Mouse (Mus musculus) cerebellum, adult 9-11 months (tissue): ENCODE measurements around the gene Zfp385c.
A peak's percentile ranks its signal among the peaks of the same experiment; 100 is the strongest.
"Not testable (repeated sequence)": the region's sequence is repeated elsewhere in the genome, so short reads cannot be mapped to it uniquely, and the experiment has no call there.

ENCODE experiments used
- DNase-seq: peaks from one replicate; pipeline ENCODE4 v3.0.0; 2022

Gene Zfp385c

DNA sequence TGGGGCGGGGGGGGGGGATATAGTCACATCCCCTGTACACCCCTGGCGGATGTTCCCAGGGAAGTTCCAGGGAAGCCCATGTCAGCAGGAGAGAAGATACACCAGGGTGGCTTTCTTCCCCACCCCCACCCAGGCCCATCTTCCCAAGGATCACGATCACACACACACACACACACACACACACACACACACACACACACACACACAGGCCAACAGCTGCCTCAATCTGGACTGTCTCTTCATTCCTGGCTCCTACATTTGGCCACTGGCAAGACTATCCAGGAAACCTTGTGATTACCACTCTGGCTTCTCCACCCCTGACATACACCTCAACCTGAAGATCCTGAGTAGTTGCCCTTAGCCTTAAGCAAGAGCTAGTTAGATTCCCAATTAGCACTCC is 6.9 kb downstream of the Zfp385c start:
- DNase-seq = no peak

DNA sequence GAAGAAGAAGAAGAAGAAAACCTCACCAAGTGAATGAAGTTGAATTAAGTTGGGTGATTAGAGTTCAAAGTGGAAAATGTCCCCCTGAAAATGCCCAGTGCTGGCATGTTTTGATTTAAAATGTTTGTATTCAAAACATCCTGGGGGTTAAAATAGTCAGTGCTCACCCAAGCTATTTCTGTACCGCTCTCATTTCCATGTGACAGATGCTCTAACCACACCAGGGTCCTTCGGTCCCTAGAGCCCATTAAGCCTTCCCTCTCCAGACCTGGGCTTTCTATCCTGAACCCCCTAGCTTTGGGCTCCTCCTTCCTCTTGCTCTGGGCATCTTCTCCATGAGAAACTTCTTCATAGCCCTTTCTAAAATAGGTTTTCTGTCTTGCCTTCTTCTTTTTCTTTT is 8.2 kb downstream of the Zfp385c start:
- DNase-seq = no peak

DNA sequence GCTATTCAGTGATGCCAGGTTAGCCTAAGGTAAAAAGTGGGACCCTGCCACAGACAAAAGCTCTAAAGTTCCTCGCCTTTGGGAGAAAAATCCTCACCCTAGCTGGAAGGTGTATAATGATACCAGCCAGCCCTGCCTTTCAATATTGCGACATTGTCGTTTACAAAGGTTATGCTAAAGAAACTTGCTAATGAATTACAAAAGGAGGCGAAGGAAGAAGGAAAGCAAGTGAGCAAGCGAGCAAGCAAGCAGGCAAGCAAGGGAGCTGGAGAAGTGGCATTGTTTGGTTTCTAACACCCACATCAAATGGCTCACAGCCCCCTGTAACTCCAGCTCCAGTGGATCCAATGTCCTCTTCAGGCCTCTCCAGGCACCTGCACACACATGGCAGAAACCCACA is 9.7 kb downstream of the Zfp385c start:
- DNase-seq = no peak

DNA sequence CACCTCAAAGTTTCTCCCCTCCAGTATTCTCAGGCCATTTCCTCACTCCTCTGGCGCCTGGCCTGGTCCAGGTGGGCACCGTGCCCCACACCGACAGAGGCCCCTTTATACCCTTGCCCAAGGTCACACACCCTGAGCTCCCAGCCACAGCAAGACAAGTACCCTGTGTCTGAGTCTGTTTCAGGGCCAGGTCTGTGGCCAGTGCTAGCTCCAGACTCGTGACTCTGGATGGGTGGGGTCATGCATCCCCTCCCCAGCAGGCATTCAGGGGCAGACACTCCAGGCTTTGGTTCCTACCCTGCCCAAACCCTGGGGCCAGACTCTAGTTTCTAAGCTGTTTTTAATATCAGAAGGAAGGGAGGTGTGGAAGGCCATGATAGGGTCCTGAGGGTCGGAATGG is 10.4 kb downstream of the Zfp385c start:
- DNase-seq = no peak

DNA sequence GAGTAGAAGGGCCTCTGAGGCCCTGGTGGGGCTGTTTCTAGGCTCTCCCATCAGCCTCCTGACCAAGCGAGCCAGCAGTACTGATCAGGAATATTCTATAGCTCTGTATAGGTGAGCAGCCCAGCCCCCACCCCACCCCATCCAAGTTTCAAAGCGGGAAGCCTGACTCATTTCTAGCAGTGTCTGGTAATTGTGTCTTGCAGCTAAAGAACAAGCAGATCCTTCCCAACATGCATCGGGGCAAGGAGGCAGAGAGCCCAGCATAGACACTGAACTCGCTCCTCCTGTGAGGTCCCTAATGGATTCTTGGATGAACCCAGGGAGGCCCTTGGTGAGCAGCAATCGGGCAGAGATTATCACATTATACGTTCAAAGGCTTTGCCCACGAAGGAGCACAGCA is 14.4 kb downstream of the Zfp385c start:
- DNase-seq = no peak

DNA sequence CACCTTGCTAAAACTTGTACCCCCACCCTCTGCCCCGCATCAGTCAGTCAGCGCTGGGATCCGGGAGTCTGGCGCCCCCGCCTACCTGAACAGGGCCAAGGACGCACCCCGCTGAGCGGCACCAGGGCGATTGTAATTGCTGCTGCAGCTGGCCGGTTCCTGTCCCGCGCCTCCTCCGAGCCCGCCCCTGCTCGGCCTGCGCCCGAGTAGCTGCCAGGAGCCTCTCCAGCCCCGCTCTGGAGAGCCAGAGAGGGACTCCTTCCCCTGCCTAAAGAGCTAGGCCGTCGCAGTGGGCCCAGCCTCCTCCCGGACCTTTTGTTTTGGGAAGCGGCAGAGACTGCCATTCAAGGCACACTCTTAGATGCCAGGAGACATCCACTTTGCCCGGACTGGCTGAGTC is 19.1 kb downstream of the Zfp385c start:
- DNase-seq = no peak

DNA sequence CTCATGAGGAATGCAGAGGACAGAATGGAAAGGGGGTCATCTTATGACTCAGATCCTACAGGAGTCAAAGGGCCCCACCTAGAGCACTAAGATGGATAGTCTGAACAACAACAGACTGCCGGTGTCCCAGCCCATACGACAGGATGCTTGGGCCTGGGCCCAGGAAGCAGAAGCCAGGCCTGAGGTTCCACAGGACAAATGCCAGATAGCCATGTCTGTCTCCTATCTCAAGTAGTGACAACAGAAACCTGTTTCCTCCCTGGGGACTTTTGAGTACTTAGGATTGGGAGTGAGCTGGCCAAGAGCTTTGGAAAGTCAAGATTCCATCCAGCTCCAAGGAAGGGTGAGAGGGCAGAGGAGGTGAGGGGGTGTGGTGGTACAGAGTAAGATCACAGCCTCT is 20.3 kb downstream of the Zfp385c start:
- no peak for DNase-seq

DNA sequence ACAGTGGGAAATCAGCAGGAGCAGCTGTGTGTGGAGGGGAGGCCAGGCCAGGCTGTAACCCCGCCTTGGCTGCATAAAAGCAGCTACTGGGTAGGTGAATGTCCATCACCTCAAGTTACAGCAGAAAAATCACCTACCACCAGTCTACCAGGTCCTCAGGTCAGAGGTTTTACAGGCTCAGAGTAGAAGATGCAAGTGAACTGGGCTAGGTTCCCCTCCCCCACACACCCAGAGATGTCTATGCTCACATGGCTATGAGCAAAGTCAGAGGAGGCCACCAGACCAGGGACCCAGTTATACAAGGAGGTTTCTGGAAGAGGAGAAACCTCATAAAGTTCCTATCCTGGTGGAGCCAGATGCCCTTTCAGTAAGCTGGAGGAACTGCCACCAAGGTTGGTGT is 21.2 kb downstream of the Zfp385c start:
- no peak for DNase-seq

DNA sequence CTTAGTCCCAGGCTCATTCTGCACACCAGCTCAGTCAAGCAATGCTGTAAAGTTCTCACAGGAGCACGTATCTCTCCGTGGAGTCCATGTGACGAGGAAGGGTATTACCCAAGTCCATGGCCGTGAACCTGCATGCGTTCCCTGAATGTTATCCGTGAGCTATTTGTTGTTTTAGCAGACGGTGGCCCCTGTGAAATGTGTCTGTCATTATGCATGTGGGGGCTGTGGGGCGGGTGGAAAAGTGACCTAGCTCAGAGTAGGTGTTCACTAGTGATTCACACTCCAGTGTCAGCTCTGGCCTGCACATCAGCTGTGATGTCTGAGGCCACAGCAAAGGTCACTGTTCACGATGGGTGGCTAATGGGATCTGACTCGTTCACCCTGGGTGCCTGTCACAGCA is 32.4 kb downstream of the Zfp385c start:
- no peak for DNase-seq

DNA sequence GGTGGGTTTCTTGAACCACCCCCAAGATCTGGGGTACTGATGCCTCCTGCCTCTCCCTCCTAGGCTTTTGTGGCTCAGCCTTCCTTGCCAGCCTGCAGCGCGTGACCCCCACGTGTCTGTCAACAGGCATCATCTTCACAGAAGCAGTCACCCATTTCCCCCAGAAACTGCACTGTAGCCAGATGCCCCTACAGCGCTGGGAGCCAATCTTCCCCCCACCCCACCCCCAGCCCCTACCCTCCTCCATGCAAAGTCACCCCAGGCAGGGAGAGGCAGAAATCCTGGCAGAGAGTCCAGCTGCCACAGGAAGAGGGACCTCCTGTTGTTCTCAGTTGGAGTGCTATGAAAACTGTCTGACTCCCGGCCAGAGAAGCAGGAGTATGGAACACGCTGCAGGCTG is 35.8 kb downstream of the Zfp385c start:
- DNase-seq = no peak

DNA sequence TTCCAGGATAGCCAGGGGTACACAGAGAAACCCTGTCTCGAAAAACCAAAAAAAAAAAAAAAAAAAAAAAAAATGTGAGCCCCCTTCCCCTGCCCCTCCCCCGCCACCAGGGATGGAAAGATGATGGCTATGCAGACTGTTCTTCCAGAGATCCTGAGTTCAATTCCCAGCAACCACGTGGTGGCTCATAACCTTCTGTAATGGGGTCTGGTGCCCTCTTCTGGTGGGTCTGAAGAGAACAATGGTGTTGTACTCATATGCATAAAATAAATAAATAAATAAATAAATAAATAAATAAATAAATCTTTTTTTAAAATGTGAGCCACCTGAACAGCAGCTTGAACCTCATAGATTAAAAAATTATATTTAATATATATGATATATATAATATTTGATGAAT is 36.7 kb downstream of the Zfp385c start:
- not testable (repeated sequence) for DNase-seq

DNA sequence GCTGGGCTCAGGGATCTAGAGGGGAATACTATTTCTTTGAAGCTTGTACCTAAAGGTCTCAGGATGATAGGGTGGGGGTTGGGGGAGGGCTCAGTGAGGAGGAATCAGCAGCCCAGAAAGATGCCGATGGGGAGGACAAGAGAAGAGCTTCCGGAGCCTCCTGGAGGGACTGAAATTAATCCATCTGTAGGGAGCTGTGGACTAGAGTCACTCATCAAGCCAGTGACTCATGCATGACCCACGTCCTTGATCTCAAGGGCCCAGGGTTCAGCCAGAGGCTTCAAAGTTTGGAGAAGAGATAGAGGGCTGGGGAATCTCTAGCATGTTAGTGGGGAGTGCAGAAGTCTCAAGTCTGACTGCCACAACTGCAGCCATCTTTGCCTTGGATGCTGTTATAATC is 40.5 kb downstream of the Zfp385c start:
- DNase-seq = no peak

DNA sequence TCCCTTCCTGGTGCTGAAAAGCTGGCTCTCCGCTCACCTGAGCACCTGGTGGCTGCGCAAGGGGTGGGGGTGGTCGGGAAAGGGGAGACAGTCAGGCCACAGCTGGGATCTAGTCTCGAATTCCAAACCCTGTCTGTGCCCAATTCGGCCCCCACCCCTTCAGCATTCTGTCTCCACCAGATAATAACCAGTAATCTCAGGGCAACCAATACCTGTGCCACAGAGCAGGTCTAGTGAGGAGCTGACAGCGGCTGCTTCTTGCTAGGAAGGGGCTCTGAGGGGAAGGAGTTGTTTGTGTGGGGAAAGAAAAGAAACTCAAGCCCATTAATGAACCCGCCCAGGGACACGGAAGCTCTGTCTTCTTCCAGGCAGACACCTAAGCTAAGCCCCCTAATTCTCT is 41.0 kb downstream of the Zfp385c start:
- DNase-seq = no peak

DNA sequence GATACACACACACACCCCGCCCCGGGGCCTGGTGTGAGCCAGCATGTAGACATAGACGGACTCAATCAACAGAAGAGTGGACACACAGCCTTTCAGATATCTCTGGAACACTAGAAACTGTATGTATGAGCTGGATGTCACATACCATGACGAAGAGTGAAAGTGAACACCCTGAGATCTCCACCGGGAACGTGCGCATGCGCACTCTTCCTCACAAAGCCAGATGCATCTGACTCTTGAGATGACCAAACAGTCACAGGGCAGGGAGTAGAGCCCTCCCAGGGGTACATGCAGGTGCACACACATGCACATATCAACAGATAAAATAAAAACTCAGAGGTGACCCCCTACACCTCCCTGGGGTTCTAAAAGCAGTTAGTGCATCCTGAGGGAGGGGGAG is 43.9 kb downstream of the Zfp385c start:
- no peak for DNase-seq

DNA sequence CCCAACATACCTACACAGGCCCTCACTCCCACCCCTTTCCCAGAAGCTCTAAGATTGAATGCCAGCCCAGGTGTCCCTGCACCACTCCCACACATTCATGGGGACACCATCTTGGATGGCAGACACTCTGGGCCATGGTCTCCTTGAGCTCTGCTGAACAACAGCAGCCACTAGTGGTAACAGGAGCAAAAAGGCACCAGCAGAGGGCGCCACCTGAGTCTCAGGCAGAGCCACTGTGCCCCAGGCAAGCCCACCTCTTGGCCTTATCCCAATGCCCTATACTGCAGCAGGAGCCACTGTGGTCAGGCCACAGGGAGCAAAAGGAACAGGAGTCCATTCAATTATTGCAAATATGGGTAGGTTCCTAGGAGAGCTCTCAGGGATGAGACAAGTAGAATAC is 46.0 kb downstream of the Zfp385c start:
- no peak for DNase-seq

DNA sequence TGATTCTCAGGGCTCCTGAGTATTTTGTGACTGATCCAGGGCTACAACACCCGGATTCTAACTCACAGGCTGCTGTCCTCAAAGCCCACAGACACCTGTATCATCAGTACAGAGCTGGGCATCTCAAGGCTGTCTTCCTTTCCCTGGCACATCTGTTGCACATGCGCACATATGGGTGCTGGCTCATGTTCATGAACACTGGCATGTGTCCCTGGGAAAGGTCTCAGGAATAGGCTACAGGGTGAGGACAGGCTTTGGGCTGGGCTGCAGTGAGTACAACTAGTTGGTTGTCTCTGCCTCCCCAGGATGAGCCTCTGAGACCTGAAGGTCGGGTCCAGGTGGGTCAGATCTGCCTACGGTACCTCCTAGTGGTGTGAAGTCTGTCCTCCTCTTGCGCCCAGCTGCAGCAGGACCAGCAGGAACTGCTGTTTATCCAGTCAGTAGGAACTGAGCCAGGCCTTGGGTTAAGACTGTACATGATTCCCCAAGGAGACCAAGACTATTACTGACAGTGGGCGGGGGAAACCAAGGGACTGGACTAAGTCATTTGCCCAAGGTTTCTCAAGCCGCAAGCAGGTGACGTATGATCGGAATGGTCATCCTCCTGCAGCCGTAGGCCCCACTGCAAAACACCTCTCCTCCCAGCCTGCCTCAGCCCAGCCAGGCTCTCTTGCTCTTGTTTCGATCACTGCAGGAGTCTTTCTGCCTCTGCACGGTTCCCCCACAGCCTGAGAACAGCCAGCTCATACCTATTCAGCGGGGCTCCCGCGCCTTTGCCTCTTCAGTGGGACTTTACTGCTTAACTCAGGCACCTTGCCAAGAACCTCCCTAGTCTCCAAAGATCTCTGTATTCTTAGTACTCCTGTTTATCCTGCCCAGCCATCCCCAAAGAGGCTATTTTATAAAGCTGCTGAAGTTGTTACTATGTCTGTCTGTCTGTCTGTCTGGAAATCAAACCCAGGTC is 48.4 kb downstream of the Zfp385c start:
- DNase-seq = no peak

DNA sequence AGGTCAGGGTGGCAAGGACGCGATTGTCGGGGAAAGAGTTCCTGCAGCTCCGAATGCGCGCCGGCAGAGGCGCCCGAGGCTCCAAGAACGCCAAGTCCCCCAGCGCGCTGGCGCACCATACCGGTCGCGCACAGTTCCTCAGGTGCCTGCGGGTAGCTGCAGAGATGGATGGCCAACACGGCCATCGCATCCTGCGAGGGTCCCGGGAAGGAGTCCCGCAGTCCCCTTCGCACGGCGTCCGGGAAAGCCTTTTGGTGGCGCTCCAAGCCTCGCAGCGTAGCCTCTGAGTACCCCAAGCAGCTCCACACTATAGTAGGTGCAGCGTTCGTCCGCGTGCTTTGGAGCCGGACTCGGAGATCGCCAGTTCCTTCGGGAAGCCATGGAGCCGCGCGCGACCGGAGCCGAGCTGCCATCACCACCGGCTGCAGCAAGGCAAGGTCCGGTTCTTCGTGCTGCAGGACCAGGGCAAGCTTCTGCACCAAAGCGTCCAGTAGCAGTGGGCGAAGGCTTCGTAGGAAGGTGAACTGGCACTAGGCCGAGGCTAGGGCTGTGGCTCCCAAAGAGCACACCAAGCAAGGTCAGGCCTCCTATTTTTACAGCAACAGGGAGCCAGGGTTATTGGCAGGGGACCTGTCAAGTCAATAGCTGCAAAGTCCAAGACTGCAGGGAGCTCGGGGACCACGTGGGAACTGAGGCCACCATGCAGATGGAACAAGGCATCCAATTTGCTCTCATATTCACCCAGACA is 51.9 kb downstream of the Zfp385c start:
- peak; percentile 57 for DNase-seq

DNA sequence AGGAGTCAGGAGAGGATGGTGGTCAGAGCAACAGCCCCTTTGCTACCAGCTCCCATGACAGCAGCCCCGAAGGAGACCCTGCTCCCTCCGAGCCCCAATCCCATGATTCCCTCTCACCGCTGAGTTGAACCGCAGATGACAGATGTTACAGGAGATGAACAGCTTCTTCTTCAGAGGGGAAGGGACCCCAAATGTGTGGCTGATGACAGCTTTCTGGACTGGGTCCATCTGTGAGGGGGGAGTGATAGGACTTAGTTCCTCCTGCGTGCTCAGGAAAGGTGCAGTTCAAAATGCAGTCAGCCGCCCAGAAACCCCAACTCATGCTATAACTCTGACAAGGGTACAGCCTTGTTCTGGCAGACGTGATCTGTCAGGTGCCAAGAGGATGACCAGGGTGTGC is 57.7 kb downstream of the Zfp385c start:
- no peak for DNase-seq

DNA sequence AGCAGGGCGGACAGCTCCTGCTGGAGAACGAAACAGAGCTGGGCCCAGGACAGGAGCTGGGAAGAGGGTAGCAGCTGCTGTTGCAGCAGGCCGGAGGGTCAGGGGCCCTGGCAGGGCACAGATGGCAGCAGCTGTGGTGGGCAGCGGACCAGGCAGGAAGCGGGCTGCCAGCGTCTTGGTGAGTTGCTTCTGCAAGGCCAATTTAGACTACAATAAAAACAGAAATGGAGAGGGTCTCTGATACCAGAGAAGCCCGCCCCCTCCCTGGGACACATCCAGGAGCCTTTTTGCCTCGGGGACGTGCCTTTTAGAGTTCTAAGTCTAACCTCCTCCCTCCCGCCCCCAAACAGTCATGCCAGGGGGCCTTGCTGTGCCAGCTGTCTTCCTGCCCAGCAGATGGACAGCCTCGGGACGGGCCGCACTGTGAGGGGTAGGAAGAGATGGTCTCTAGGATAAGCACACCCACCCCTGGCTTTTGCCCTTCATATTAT is 63.3 kb downstream of the Zfp385c start:
- DNase-seq = no peak

DNA sequence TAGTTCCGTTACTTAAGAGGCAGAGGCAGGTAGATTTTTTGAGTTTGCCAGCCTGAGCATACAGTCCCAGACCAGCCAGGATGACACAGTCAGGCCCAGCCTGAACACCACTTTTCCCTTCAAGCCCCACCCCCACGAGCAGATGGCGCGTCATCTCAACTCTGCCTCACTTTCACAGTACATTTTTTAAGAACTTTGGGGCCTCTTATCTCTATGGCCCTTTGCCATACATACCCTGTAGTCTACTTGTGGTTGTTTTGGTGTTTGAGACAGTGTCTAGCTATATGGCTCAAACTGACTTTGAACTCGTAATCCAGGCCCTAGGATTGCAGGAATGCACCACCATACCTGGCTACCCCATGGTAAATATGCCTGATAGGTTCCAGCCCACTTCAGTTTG is 64.2 kb downstream of the Zfp385c start:
- no peak for DNase-seq

DNA sequence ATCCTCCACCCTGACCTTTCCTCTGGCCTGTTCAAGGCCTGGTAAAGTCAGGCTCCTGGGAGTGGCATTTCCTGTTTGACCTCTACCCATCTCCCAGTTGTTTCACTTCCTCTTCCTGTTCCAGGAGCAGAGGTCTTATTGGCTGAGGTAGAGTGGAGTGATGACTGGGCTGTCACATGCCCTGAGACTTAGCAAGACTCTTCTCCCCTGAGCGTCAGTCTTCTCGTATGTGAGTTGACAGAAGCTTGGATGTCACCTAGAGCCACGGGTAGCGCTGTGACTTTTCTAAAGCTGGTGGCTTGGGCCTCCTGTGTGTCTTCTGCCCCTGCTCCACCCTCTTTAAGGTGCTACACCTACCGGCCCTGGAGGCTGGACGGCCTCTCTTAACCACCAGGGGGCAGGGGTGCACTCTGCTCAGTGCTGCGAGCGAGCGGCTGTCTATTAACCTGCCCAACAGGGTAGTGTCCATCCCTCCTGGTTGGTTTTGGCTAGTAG is 65.5 kb downstream of the Zfp385c start:
- peak; percentile 56 for DNase-seq

DNA sequence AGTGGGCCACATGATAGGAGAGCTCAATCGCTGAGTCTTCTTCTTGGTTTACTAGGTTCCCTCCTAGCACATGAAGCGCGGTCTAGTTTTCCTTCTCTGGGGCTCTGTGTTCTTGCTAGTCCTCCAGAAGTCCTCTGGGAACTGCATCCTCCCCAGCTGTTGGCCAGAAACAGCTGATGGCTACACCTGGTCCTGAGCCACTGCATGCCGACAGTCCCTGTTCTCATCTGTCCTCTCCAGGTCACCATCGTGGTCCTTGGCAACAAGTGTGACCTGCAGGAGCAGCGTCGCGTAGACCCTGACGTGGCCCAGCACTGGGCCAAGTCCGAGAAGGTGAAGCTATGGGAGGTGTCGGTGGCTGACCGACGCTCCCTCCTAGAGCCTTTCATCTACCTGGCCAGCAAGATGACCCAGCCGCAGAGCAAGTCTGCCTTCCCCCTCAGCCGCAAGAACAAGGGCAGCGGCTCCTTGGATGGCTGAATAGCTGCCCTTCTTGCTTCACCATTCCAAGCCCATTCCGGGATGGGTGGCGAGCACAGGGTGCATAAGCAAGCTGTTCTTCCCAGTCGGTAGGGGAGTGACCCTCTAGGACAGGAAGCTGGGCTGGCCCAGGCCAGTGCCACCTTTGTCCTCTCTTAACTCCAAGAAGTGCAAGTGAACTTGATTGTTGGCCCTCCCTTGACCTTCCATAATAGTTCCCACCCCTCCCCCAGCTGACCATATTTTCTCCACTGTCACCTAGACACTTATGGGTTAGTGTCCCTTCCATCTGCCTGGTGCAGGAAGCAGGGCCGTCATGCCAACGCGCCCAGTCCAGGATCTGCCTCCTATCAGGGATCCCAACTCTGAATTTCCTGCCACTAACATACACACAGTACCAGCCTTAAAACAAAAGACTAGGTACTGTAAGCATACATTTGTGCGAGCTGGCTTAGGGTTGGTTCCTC is 66.2 kb downstream of the Zfp385c start:
- no peak for DNase-seq

DNA sequence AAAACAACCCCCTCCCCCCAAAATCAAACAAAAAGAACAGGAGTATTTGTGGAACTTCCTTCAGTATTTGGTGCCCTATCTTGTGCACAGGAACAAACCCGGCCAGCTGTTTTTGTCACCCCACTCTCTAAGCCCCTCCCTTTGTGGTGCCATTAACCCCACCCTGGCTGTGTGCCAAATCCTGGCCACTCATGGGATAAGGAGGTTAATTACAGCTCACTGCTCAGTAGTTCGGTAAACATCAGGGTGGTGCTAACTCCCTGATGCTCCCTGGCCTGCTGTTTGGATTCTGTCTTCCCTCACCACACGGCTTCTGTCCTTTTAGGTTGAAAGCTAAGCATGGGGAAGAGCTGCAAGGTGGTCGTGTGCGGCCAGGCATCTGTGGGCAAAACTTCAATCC is 68.4 kb downstream of the Zfp385c start:
- DNase-seq = peak; percentile 55
